Mouse (Mus musculus): ENCODE measurements around the gene Tnp2.

- TF ChIP-seq CTCF (IDR thresholded peaks at IDR 0.05; ENCODE audit: low read depth) (no peak), EP300 (optimal IDR thresholded peaks at IDR 0.05) (no peak)
Measured at GRCm38 (mm10) chr16:10771769-10772510, 16.5 kb downstream of the Tnp2 start.
